ENCODE assay signal across 9 mouse cellular contexts in genomic region chr8:85037681-85038531, GRCm38 (mm10). TPM values are rescaled to one million over a fixed set of nuclear protein-coding genes. Genes with fewer than 3 reads are reported as not detected.
DNase-seq lines count a peak whose midpoint lies in the region; ATAC-seq and TF ChIP-seq lines count a peak whose summit lies in the region.
"Had no signal": no experiment of that assay in that cellular context is flagged by ENCODE, and none has a peak within 500 bp of the region (broad histone marks: within the 10 kb centered on the region; RNA-seq: fewer than 3 reads in every experiment).

No protein-coding gene starts in this region.

- intact Hi-C loops in heart, postnatal 14 days (cut with DNase I), result no loop called here

- DNase-seq in adrenal gland, postnatal 10 days, result peak; percentile 68
- peak; percentile 53 to 59 for DNase-seq in heart, postnatal 14 days
- peak; percentile 51 to 60 for DNase-seq in layer of hippocampus, adult 18-20 months (ENCODE audit: low spot score in 2 of 2)
- peak; percentile 70 to 71 for DNase-seq in thymus, postnatal 10 days (ENCODE audit: low spot score in 2 of 2)

- H3K4me1 ChIP-seq in embryonic fibroblast, embryonic 13.5 days (ENCODE audit: control insufficient read depth, insufficient read depth, low read length), result peaks cover 18% of the 10 kb centered on the region
- peaks cover 34% of the 10 kb centered on the region for H3K4me1 ChIP-seq in lung, embryonic 15.5 days
- peaks cover 8% of the 10 kb centered on the region for H3K4me1 ChIP-seq in olfactory bulb, adult 2 months (ENCODE audit: control insufficient read depth, insufficient read depth, low read length)

- peak; percentile 30; the same call in 1 of the 2 replicates for TF ChIP-seq POLR2A in embryonic fibroblast, embryonic 13.5 days (IDR thresholded peaks at IDR 0.05; ENCODE audit: low read depth, low read length)
- TF ChIP-seq POLR2A in olfactory bulb, adult 2 months (IDR thresholded peaks at IDR 0.05; ENCODE audit: insufficient read depth, low read depth, low read length), result 0 out of 2 replicates have a peak, but pooled peaks have one; percentile 23

- H3K4me2 ChIP-seq in lung, embryonic 15.5 days, result peak overlapping the region; percentile 86

- peak; percentile 31 for ATAC-seq in CD4-positive, CD25-positive, alpha-beta regulatory T cell, adult 4 months
- ATAC-seq in lung, embryonic 15.5 days (ENCODE audit: borderline replicate concordance, extremely low read depth, low FRiP score, low TSS enrichment), result peak; percentile 9; the same call in 1 of the 2 replicates

- TF ChIP-seq CTCF in embryonic fibroblast, embryonic 13.5 days (IDR thresholded peaks at IDR 0.05; ENCODE audit: borderline replicate concordance, insufficient read depth, low read length), result no peak
- TF ChIP-seq CTCF in olfactory bulb, adult 2 months (IDR thresholded peaks at IDR 0.05; ENCODE audit: insufficient read depth, low read depth, low read length), result no peak

- peaks cover 36% of the 10 kb centered on the region for H3K36me3 ChIP-seq in lung, embryonic 15.5 days

- H3K4me3 ChIP-seq in embryonic fibroblast, embryonic 13.5 days (ENCODE audit: insufficient read depth, low read length), result peak overlapping the region; percentile 99
- peak overlapping the region; percentile 90 for H3K4me3 ChIP-seq in lung, embryonic 15.5 days
- H3K4me3 ChIP-seq in olfactory bulb, adult 2 months (ENCODE audit: insufficient read depth, low read depth, low read length), result peak overlapping the region; percentile 99

- H3K9ac ChIP-seq in lung, embryonic 15.5 days, result peak overlapping the region; percentile 93

- 2% methylated on average over 43 of the region's 57 CpGs for WGBS in lung, embryonic 15.5 days
- WGBS in olfactory bulb, adult 2 months, result under 1% methylated on average over 55 of the region's 57 CpGs

- H3K27ac ChIP-seq in embryonic fibroblast, embryonic 13.5 days (ENCODE audit: insufficient read depth, low read length), result peak overlapping the region; percentile 80
- peak overlapping the region; percentile 100 for H3K27ac ChIP-seq in lung, embryonic 15.5 days
- H3K27ac ChIP-seq in olfactory bulb, adult 2 months (ENCODE audit: insufficient read depth, low read depth, low read length), result 0 out of 2 replicates have a peak overlapping the region, but pooled peaks have one; percentile 13

- no peaks in the 10 kb centered on the region for H3K9me3 ChIP-seq in lung, embryonic 15.5 days

- H3K27me3 ChIP-seq in lung, embryonic 15.5 days, result no peaks in the 10 kb centered on the region

RNA-seq across cellular contexts. Expression of gene Tnpo2, which starts 1.2 kb away (rescaled TPM):
- 10 to 100 TPM; 15.0 to 30.1 TPM for polyA plus RNA-seq in CD4-positive, CD25-positive, alpha-beta regulatory T cell, adult 4 months (2017; shearing (Covaris generic))
- total RNA-seq in adrenal gland, postnatal 10 days (2021), result 10 to 100 TPM; 56.6 to 59.7 TPM
- polyA plus RNA-seq in embryonic fibroblast, embryonic 13.5 days (2011; ENCODE audit: insufficient read length, low read depth, missing spikeins), result 106 and 120 TPM in 2 replicates
- total RNA-seq in heart, postnatal 14 days (2021), result 10 to 100 TPM; 28.0 to 42.2 TPM
- total RNA-seq in layer of hippocampus, adult 18-20 months (2021), result 100 to 1,000 TPM; 163 to 179 TPM
- 29.1 and 32.3 TPM in 2 replicates for polyA plus RNA-seq in lung, embryonic 15.5 days (2015; fragmentation: Nextera tagmentation; extraction: Ambion mirVana)
- not detected in 2 replicates for polyA plus RNA-seq in olfactory bulb, adult 2 months (2012; ENCODE audit: insufficient read depth, insufficient read length, low replicate concordance, missing spikeins)

RNA-seq across cellular contexts. Expression of gene Trir, which starts 11.3 kb away (rescaled TPM):
- polyA plus RNA-seq in CD4-positive, CD25-positive, alpha-beta regulatory T cell, adult 4 months (2017; shearing (Covaris generic)), result 10 to 100 TPM; 15.5 to 28.1 TPM
- 100 to 1,000 TPM; 143 to 155 TPM for total RNA-seq in adrenal gland, postnatal 10 days (2021)
- polyA plus RNA-seq in embryonic fibroblast, embryonic 13.5 days (2011; ENCODE audit: insufficient read length, low read depth, missing spikeins), result 108 and 117 TPM in 2 replicates
- total RNA-seq in heart, postnatal 14 days (2021), result 10 to 100 TPM; 90.8 to 99.1 TPM
- total RNA-seq in layer of hippocampus, adult 18-20 months (2021), result 100 to 1,000 TPM; 132 to 133 TPM
- 107 and 118 TPM in 2 replicates for polyA plus RNA-seq in lung, embryonic 15.5 days (2015; fragmentation: Nextera tagmentation; extraction: Ambion mirVana)
- not detected in 2 replicates for polyA plus RNA-seq in olfactory bulb, adult 2 months (2012; ENCODE audit: insufficient read depth, insufficient read length, low replicate concordance, missing spikeins)

RNA-seq across cellular contexts. Expression of gene Asna1, which starts 12.8 kb away (rescaled TPM):
- polyA plus RNA-seq in CD4-positive, CD25-positive, alpha-beta regulatory T cell, adult 4 months (2017; shearing (Covaris generic)), result 10 to 100 TPM; 53.8 to 73.8 TPM
- 10 to 100 TPM; 86.5 to 92.4 TPM for total RNA-seq in adrenal gland, postnatal 10 days (2021)
- polyA plus RNA-seq in embryonic fibroblast, embryonic 13.5 days (2011; ENCODE audit: insufficient read length, low read depth, missing spikeins), result 71.1 and 73.2 TPM in 2 replicates
- total RNA-seq in heart, postnatal 14 days (2021), result 10 to 100 TPM; 65.7 to 67.1 TPM
- total RNA-seq in layer of hippocampus, adult 18-20 months (2021), result 100 to 1,000 TPM; 122 to 125 TPM
- polyA plus RNA-seq in lung, embryonic 15.5 days (2015; fragmentation: Nextera tagmentation; extraction: Ambion mirVana), result 124 and 128 TPM in 2 replicates
- not detected in 2 replicates for polyA plus RNA-seq in olfactory bulb, adult 2 months (2012; ENCODE audit: insufficient read depth, insufficient read length, low replicate concordance, missing spikeins)

RNA-seq across cellular contexts. Expression of gene Fbxw9, which starts 21.9 kb away (rescaled TPM):
- 1 to 10 TPM; 3.2 to 4.9 TPM for polyA plus RNA-seq in CD4-positive, CD25-positive, alpha-beta regulatory T cell, adult 4 months (2017; shearing (Covaris generic))
- total RNA-seq in adrenal gland, postnatal 10 days (2021), result 10 to 100 TPM; 22.4 to 24.9 TPM
- 28.8 TPM in 2 replicates for polyA plus RNA-seq in embryonic fibroblast, embryonic 13.5 days (2011; ENCODE audit: insufficient read length, low read depth, missing spikeins)
- total RNA-seq in heart, postnatal 14 days (2021), result 1 to 10 TPM; 6.8 to 9.1 TPM
- total RNA-seq in layer of hippocampus, adult 18-20 months (2021), result 10 to 100 TPM; 19.3 to 19.8 TPM
- polyA plus RNA-seq in lung, embryonic 15.5 days (2015; fragmentation: Nextera tagmentation; extraction: Ambion mirVana), result 27.9 and 28.4 TPM in 2 replicates
- polyA plus RNA-seq in olfactory bulb, adult 2 months (2012; ENCODE audit: insufficient read depth, insufficient read length, low replicate concordance, missing spikeins), result not detected in 2 replicates

RNA-seq across cellular contexts. Expression of gene Best2, which starts 23.6 kb away (rescaled TPM):
- polyA plus RNA-seq in CD4-positive, CD25-positive, alpha-beta regulatory T cell, adult 4 months (2017; shearing (Covaris generic)), result not detected
- not detected for total RNA-seq in adrenal gland, postnatal 10 days (2021)
- not detected in 2 replicates for polyA plus RNA-seq in embryonic fibroblast, embryonic 13.5 days (2011; ENCODE audit: insufficient read length, low read depth, missing spikeins)
- not detected for total RNA-seq in heart, postnatal 14 days (2021)
- total RNA-seq in layer of hippocampus, adult 18-20 months (2021), result not detected
- polyA plus RNA-seq in lung, embryonic 15.5 days (2015; fragmentation: Nextera tagmentation; extraction: Ambion mirVana), result not detected in 2 replicates
- not detected in 2 replicates for polyA plus RNA-seq in olfactory bulb, adult 2 months (2012; ENCODE audit: insufficient read depth, insufficient read length, low replicate concordance, missing spikeins)
- total RNA-seq: gastrocnemius, postnatal 36 days had no signal

Comparison
In these comparisons a context has a peak if more than half of its experiments do, and no peak if none do; other contexts are left out.
1. Peak in every context shown above with its lines: DNase-seq, ATAC-seq, H3K4me3 ChIP-seq and H3K27ac ChIP-seq.
2. H3K27ac ChIP-seq: peak in every context shown above with its lines; median percentile 100 in lung, embryonic 15.5 days; 80 in embryonic fibroblast, embryonic 13.5 days; 13 in olfactory bulb, adult 2 months.
3. RNA of gene Asna1, which starts 12.8 kb away (polyA plus RNA-seq): 124 to 128 TPM in lung, embryonic 15.5 days, 53.8 to 73.8 TPM in CD4-positive, CD25-positive, alpha-beta regulatory T cell, adult 4 months and 71.1 to 73.2 TPM in embryonic fibroblast, embryonic 13.5 days; not detected in olfactory bulb, adult 2 months; every median in the first group is over 10 times any median in the second.